Mouse (Mus musculus): Measurements from ENCODE around the gene Ccdc142.

The Ccdc142 gene

GRCm38 (mm10) chr6:83084477-83084876 is 16.9 kb upstream of the Ccdc142 start:
- in situ Hi-C loops (cut with MboI, MseI), result no loop called here

- in situ Hi-C loops (cut with MboI, MseI), result no loop called here
Measured at GRCm38 (mm10) chr6:83086121-83087035, 15.0 kb upstream of the Ccdc142 start, which contains the start of gene Lbx2. Gene Lbx2, plus strand, starts transcription at chr6:83086367.

GRCm38 (mm10) chr6:83087205-83087925 is 14.0 kb upstream of the Ccdc142 start:
- in situ Hi-C loops (cut with MboI, MseI), result no loop called here

- in situ Hi-C loops (cut with MboI, MseI), result no loop called here
Measured at GRCm38 (mm10) chr6:83087926-83088260, 13.5 kb upstream of the Ccdc142 start.

GRCm38 (mm10) chr6:83092416-83093127 is 8.8 kb upstream of the Ccdc142 start:
- in situ Hi-C loops (cut with MboI, MseI), result no loop called here

- in situ Hi-C loops (cut with MboI, MseI), result no loop called here
Measured at GRCm38 (mm10) chr6:83095968-83096367, 5.4 kb upstream of the Ccdc142 start.

- in situ Hi-C loops (cut with MboI, MseI), result no loop called here
Measured at GRCm38 (mm10) chr6:83098411-83098810, 3.0 kb upstream of the Ccdc142 start.

- in situ Hi-C loops (cut with MboI, MseI), result loop anchor here (5.0 kb wide), 1 partner anchor 55 kb away; the partner anchor contains the start of genes 1700003E16Rik and Wdr54
Measured at GRCm38 (mm10) chr6:83101688-83102556, 521 bp downstream of the Ccdc142 start.

- in situ Hi-C loops (cut with MboI, MseI), result loop anchor here (5.0 kb wide), 1 partner anchor 54 kb away; the partner anchor contains the start of genes 1700003E16Rik and Wdr54
Measured at GRCm38 (mm10) chr6:83103130-83103650, 1.8 kb downstream of the Ccdc142 start.

GRCm38 (mm10) chr6:83104158-83104557 is 2.8 kb downstream of the Ccdc142 start:
- in situ Hi-C loops (cut with MboI, MseI), result loop anchor here (5.0 kb wide), 1 partner anchor 53 kb away; the partner anchor contains the start of genes 1700003E16Rik and Wdr54

GRCm38 (mm10) chr6:83107566-83108400 is 6.4 kb downstream of the Ccdc142 start:
- in situ Hi-C loops (cut with MboI, MseI), result no loop called here

GRCm38 (mm10) chr6:83108762-83109668 is 7.6 kb downstream of the Ccdc142 start, which contains the start of gene Mrpl53:
Gene Mrpl53, plus strand, starts transcription at chr6:83109040.
- in situ Hi-C loops (cut with MboI, MseI), result no loop called here

GRCm38 (mm10) chr6:83111510-83112136 is 10.2 kb downstream of the Ccdc142 start:
- in situ Hi-C loops (cut with MboI, MseI), result no loop called here

GRCm38 (mm10) chr6:83115011-83115671 is 13.7 kb downstream of the Ccdc142 start, which contains the start of gene Mogs:
Gene Mogs, plus strand, starts transcription at chr6:83115496.
- in situ Hi-C loops (cut with MboI, MseI), result loop anchor here (5.0 kb wide), 1 partner anchor 38 kb away; the partner anchor contains the start of gene Pcgf1

GRCm38 (mm10) chr6:83115682-83116372 is 14.4 kb downstream of the Ccdc142 start:
- in situ Hi-C loops (cut with MboI, MseI), result loop anchor here (5.0 kb wide), 1 partner anchor 39 kb away; the partner anchor contains the start of gene Pcgf1

GRCm38 (mm10) chr6:83116373-83117164 is 15.2 kb downstream of the Ccdc142 start:
- in situ Hi-C loops (cut with MboI, MseI), result loop anchor here (5.0 kb wide), 1 partner anchor 39 kb away; the partner anchor contains the start of gene Pcgf1

Data from T-helper 2 cell (primary cell).